14 mouse cellular contexts compared by ENCODE assay signal in genomic region chr3:88234041-88234440, GRCm38 (mm10). TPM values are rescaled to one million over a fixed set of nuclear protein-coding genes. Genes with fewer than 3 reads are reported as not detected.
A peak's percentile ranks its signal among the peaks of the same experiment; 100 is the strongest.
DNase-seq lines count a peak whose midpoint lies in the region; ATAC-seq and TF ChIP-seq lines count a peak whose summit lies in the region.
"Had no signal": no experiment of that assay in that cellular context is flagged by ENCODE, and none has a peak within 500 bp of the region (broad histone marks: within the 10 kb centered on the region; RNA-seq: fewer than 3 reads in every experiment).

No protein-coding gene starts in this region.

- WGBS in forebrain, embryonic 16.5 days = 37% methylated on average over 8 of the region's 8 CpGs
- 45% methylated on average over 8 of the region's 8 CpGs for WGBS in midbrain, embryonic 16.5 days

- intact Hi-C loops in left cerebral cortex, adult 2 months (cut with DNase I) = loop anchor here (5.0 kb wide), 1 partner anchor 97 kb away; no protein-coding TSS in a partner anchor
- intact Hi-C loops in left cerebral cortex, postnatal 14 days (cut with DNase I) = no loop called here

- TF ChIP-seq RAD21 in CH12.LX (IDR thresholded peaks at IDR 0.05; ENCODE audit: low read depth, low read length) = no peak

- no peaks in the 10 kb centered on the region for H3K9me3 ChIP-seq in CH12.LX (replicated peaks; ENCODE audit: low read length)
- H3K9me3 ChIP-seq in forebrain, embryonic 16.5 days (ENCODE audit: control insufficient read depth, low read length) = no peaks in the 10 kb centered on the region
- no peaks in the 10 kb centered on the region for H3K9me3 ChIP-seq in midbrain, embryonic 16.5 days (replicated peaks; ENCODE audit: control insufficient read depth, low read length, poor library complexity, severe bottlenecking)

- peaks cover 20 to 58% of the 10 kb centered on the region in 2 experiments for H3K4me1 ChIP-seq in CH12.LX (ENCODE audit: control insufficient read depth in 1 of 2, insufficient read depth in 2 of 2)
- peaks cover 81% of the 10 kb centered on the region for H3K4me1 ChIP-seq in forebrain, embryonic 16.5 days (replicated peaks; ENCODE audit: control insufficient read depth, insufficient read depth, low read length)
- H3K4me1 ChIP-seq in midbrain, embryonic 16.5 days (ENCODE audit: control insufficient read depth, insufficient read depth, low read length) = peaks cover 26% of the 10 kb centered on the region

- no peak for ATAC-seq in forebrain, embryonic 16.5 days
- ATAC-seq in midbrain, embryonic 16.5 days = no peak
- ATAC-seq: CD4-positive, CD25-positive, alpha-beta regulatory T cell, adult 4 months; liver, postnatal 0 days had no signal

- no peak overlapping the region for H3K4me3 ChIP-seq in left cerebral cortex, adult 2 months
- no peak overlapping the region for H3K4me3 ChIP-seq in CH12.LX (replicated peaks in 1 of 3; ENCODE audit: low read depth in 2 of 3, low read length in 2 of 3, poor library complexity in 1 of 3)
- H3K4me3 ChIP-seq in forebrain, embryonic 16.5 days (replicated peaks; ENCODE audit: low read length) = no peak overlapping the region
- no peak overlapping the region for H3K4me3 ChIP-seq in midbrain, embryonic 16.5 days (ENCODE audit: low read depth, low read length)

- TF ChIP-seq POLR2A in CH12.LX (IDR thresholded peaks at IDR 0.05; ENCODE audit: low read depth, low read length) = no peak

- no peaks in the 10 kb centered on the region for H3K79me2 ChIP-seq in CH12.LX (replicated peaks; ENCODE audit: control insufficient read depth, extremely low read depth, insufficient read depth, poor library complexity, severe bottlenecking)

- no peak for DNase-seq in left cerebral cortex, adult 2 months (ENCODE audit: extremely low spot score in 1 of 2, low spot score in 2 of 2)
- DNase-seq in left cerebral cortex, postnatal 14 days (ENCODE audit: low spot score in 2 of 2) = no peak
- peak; percentile 76 for DNase-seq in CH12.LX (ENCODE audit: extremely low read depth)
- DNase-seq in kidney, postnatal 25 days = no peak
- no peak for DNase-seq in testis, postnatal 10 days (ENCODE audit: low spot score)
- DNase-seq in lung, postnatal 14 days = no peak
- DNase-seq: adrenal gland, postnatal 14 days; kidney, adult 8-10 months; liver, postnatal 0 days; thymus, postnatal 36 days had no signal

- in situ Hi-C loops in CH12.LX (cut with MboI; ENCODE audit: low pct_ligation_motif_present, low pct_unique_long_range_greater_than_20kb, low sequenced_read_pairs) = no loop called here

- no peak overlapping the region for H3K9ac ChIP-seq in CH12.LX (ENCODE audit: insufficient read depth, low read depth)
- H3K9ac ChIP-seq in forebrain, embryonic 16.5 days (replicated peaks; ENCODE audit: low read depth, low read length) = no peak overlapping the region; the same call in 1 of the 2 replicates
- H3K9ac ChIP-seq in midbrain, embryonic 16.5 days (ENCODE audit: low read depth, low read length) = no peak overlapping the region
- H3K9ac ChIP-seq: liver, postnatal 0 days had no signal

- dilution Hi-C loops in CH12.LX (cut with MboI; ENCODE audit: extremely low pct_ligation_motif_present, extremely low pct_unique_long_range_greater_than_20kb, low sequenced_read_pairs) = no loop called here

- TF ChIP-seq EP300 in CH12.LX (IDR thresholded peaks at IDR 0.05; ENCODE audit: low read length) = no peak

- peak overlapping the region; percentile 56 for H3K27ac ChIP-seq in left cerebral cortex, adult 2 months
- no peak overlapping the region for H3K27ac ChIP-seq in CH12.LX (ENCODE audit: insufficient read depth, low read depth)
- peak overlapping the region; percentile 100 for H3K27ac ChIP-seq in forebrain, embryonic 16.5 days (ENCODE audit: low read length)
- peak overlapping the region; percentile 63; the same call in 1 of the 2 replicates for H3K27ac ChIP-seq in midbrain, embryonic 16.5 days (ENCODE audit: low read length)

- no peaks in the 10 kb centered on the region for H3K36me3 ChIP-seq in CH12.LX (replicated peaks in 1 of 2; ENCODE audit: control insufficient read depth in 1 of 2, insufficient read depth in 1 of 2, low read length in 1 of 2)
- H3K36me3 ChIP-seq in forebrain, embryonic 16.5 days (ENCODE audit: control insufficient read depth, insufficient read depth) = peaks cover 10% of the 10 kb centered on the region
- H3K36me3 ChIP-seq in midbrain, embryonic 16.5 days (ENCODE audit: control insufficient read depth, insufficient read depth, low read length) = no peaks in the 10 kb centered on the region; the same call in 1 of the 2 replicates

- TF ChIP-seq CTCF in left cerebral cortex, adult 2 months (IDR thresholded peaks at IDR 0.05) = no peak
- no peak for TF ChIP-seq CTCF in CH12.LX (conservative IDR thresholded peaks at IDR 0.05 in 1 of 2, IDR thresholded peaks at IDR 0.05 in 1 of 2; ENCODE audit: low read depth in 2 of 2, low read length in 2 of 2)

- no peak overlapping the region for H3K4me2 ChIP-seq in CH12.LX (ENCODE audit: insufficient read depth, low read depth, poor library complexity, severe bottlenecking)
- no peak overlapping the region for H3K4me2 ChIP-seq in forebrain, embryonic 16.5 days (ENCODE audit: low read length)
- H3K4me2 ChIP-seq in midbrain, embryonic 16.5 days (ENCODE audit: low read length) = no peak overlapping the region

- H3K27me3 ChIP-seq in CH12.LX (replicated peaks) = peaks cover 44% of the 10 kb centered on the region
- no peaks in the 10 kb centered on the region for H3K27me3 ChIP-seq in forebrain, embryonic 16.5 days (replicated peaks; ENCODE audit: control insufficient read depth, insufficient read depth, low read length)
- peaks cover 9% of the 10 kb centered on the region for H3K27me3 ChIP-seq in midbrain, embryonic 16.5 days (ENCODE audit: control insufficient read depth, insufficient read depth, low read depth, low read length)

TF ChIP-seq in CH12.LX, 34 proteins besides CTCF, POLR2A, EP300 and RAD21:
- TF ChIP-seq JUN (IDR thresholded peaks at IDR 0.05; ENCODE audit: insufficient read depth, low read depth, low read length) (no peak), ELF1 (IDR thresholded peaks at IDR 0.05; ENCODE audit: low read depth, low read length) (no peak), ZC3H11A (IDR thresholded peaks at IDR 0.05; ENCODE audit: low read depth, low read length) (no peak), HCFC1 (IDR thresholded peaks at IDR 0.05; ENCODE audit: low read depth, low read length) (no peak), NELFE (IDR thresholded peaks at IDR 0.05; ENCODE audit: low read depth, low read length) (no peak), USF1 (IDR thresholded peaks at IDR 0.05; ENCODE audit: low read depth, low read length) (peak; percentile 34), BHLHE40 (IDR thresholded peaks at IDR 0.05; ENCODE audit: low read depth, low read length) (peak; percentile 97), CHD1 (IDR thresholded peaks at IDR 0.05; ENCODE audit: low read depth, low read length) (no peak), MAX (IDR thresholded peaks at IDR 0.05; ENCODE audit: low read length) (no peak), ETS1 (conservative IDR thresholded peaks at IDR 0.05; ENCODE audit: low read depth, low read length) (peak; percentile 76)
TF ChIP-seq in CH12.LX: peak in this region for 3.

RNA-seq across cellular contexts. Expression of gene Rhbg, which starts 20.5 kb away (rescaled TPM):
- not detected for total RNA-seq in left cerebral cortex, adult 2 months (2021)
- under 1 TPM in 1 of 2 experiments, not detected in 1; 0.18 TPM for total RNA-seq in left cerebral cortex, postnatal 14 days (2021)
- total RNA-seq in CH12.LX (2012; rRNA removed) (0.08 TPM in 1 of 2 replicates, not detected in the other), CH12.LX (2014; rRNA removed) (not detected in 2 replicates)
- not detected in 2 replicates for polyA plus RNA-seq in CH12.LX (2012; ENCODE audit: insufficient read length, low read depth)
- polyA plus RNA-seq in forebrain, embryonic 16.5 days (2015; fragmentation: Nextera tagmentation; extraction: Ambion mirVana) = not detected in 2 replicates
- 0.18 and 0.21 TPM in 2 replicates for polyA plus RNA-seq in midbrain, embryonic 16.5 days (2015; fragmentation: Nextera tagmentation; extraction: Ambion mirVana)
- polyA plus RNA-seq: CD4-positive, CD25-positive, alpha-beta regulatory T cell, adult 4 months had no signal

RNA-seq across cellular contexts. Expression of gene Gm38392, which starts 53.0 kb away (rescaled TPM):
- total RNA-seq in left cerebral cortex, adult 2 months (2021) = under 1 TPM in 1 of 2 experiments, not detected in 1; 0.59 TPM
- total RNA-seq in left cerebral cortex, postnatal 14 days (2021) = under 1 TPM in 1 of 2 experiments, not detected in 1; 0.49 TPM
- total RNA-seq in CH12.LX (2012; rRNA removed) (0.08 TPM in 1 of 2 replicates, not detected in the other), CH12.LX (2014; rRNA removed) (not detected in 2 replicates)
- polyA plus RNA-seq in CH12.LX (2012; ENCODE audit: insufficient read length, low read depth) = not detected in 2 replicates
- polyA plus RNA-seq in forebrain, embryonic 16.5 days (2015; fragmentation: Nextera tagmentation; extraction: Ambion mirVana) = 0.18 and 0.27 TPM in 2 replicates
- polyA plus RNA-seq in midbrain, embryonic 16.5 days (2015; fragmentation: Nextera tagmentation; extraction: Ambion mirVana) = 0.16 TPM in 1 of 2 replicates, not detected in the other
- polyA plus RNA-seq: CD4-positive, CD25-positive, alpha-beta regulatory T cell, adult 4 months; heart, embryonic 16.5 days had no signal
